Mouse (Mus musculus) liver, adult 2 months (tissue): ENCODE data around the gene Mthfd2l. TPM values are rescaled to one million over a fixed set of nuclear protein-coding genes. Genes with fewer than 3 reads are reported as not detected.

Experiments
- DNase-seq: peaks from one replicate; pipeline ENCODE4 v3.0.0-alpha.2; 2011; ENCODE audit warnings: low read depth, low spot score; ENCODE audit errors: extremely low read depth
- H3K27ac ChIP-seq: fragments of 200-500 bp; replicated peaks from 2 replicates; pipeline ENCODE4 v1.5.1; 2012; ENCODE audit warnings: low read depth, mild to moderate bottlenecking, control low read depth, inconsistent platforms, low read length; ENCODE audit not compliant: insufficient read depth
- H3K27me3 ChIP-seq: fragments of 200-500 bp; 2 replicates; pipeline ENCODE4 v1.6.1; 2012; ENCODE audit warnings: mild to moderate bottlenecking, moderate library complexity, low read length, inconsistent platforms; ENCODE audit not compliant: control insufficient read depth, insufficient read depth
- H3K36me3 ChIP-seq: fragments of 200-500 bp; 2 replicates; pipeline ENCODE4 v1.6.1; 2012; ENCODE audit warnings: low read length, inconsistent platforms; ENCODE audit not compliant: control insufficient read depth, insufficient read depth
- H3K4me1 ChIP-seq: fragments of 200-500 bp; 2 replicates; pipeline ENCODE4 v1.6.1; 2011; ENCODE audit warnings: low read length; ENCODE audit not compliant: control insufficient read depth, insufficient read depth
- H3K4me3 ChIP-seq: fragments of 200-500 bp; 2 replicates; pipeline ENCODE4 v1.5.1; 2011; ENCODE audit warnings: low read depth, mild to moderate bottlenecking, control low read depth, low read length, moderate library complexity; ENCODE audit not compliant: insufficient read depth
- H3K79me2 ChIP-seq: fragments of 200-500 bp; 2 replicates; pipeline ENCODE4 v1.6.1; 2012; ENCODE audit warnings: inconsistent platforms, mild to moderate bottlenecking, low read length, moderate library complexity; ENCODE audit not compliant: control insufficient read depth, insufficient read depth
- H3K9ac ChIP-seq: fragments of 200-500 bp; 2 replicates; pipeline ENCODE4 v1.6.1; 2012; ENCODE audit warnings: low read depth, mild to moderate bottlenecking, control low read depth, inconsistent platforms, low read length
- CTCF ChIP-seq: fragments of 200-500 bp; IDR thresholded peaks from 2 replicates; pipeline ENCODE4 v1.5.1; 2011; ENCODE audit warnings: low read depth, low read length, control low read depth
- POLR2A ChIP-seq: fragments of 200-500 bp; IDR thresholded peaks from 2 replicates; pipeline ENCODE4 v1.6.1; 2011; ENCODE audit warnings: low read length, control low read depth; ENCODE audit not compliant: insufficient read depth; ENCODE audit errors: extremely low read depth
- WGBS: fragments of 180-500 bp; shearing (Covaris S2); methylation state at CpG from one replicate; pipeline ENCODE4 v1.1.7; 2018; 5-methylcytosine and 5-hydroxymethylcytosine counted together
- polyA plus RNA-seq: library from polyadenylated mRNA; depleted of rRNA; stranded (reverse); fragments of >200 nt; gene quantifications from 2 replicates; pipeline ENCODE4 v1.2.3, GENCODE M21; 2012
- total RNA-seq: library from RNA; depleted of rRNA; stranded (reverse); fragments of >200 nt; gene quantifications from 2 replicates; pipeline ENCODE4 v1.2.3, GENCODE M21; 2014

Mthfd2l gene
- total and polyA plus RNA-seq, 2 experiments: 6.4 to 7.8 TPM

DNA sequence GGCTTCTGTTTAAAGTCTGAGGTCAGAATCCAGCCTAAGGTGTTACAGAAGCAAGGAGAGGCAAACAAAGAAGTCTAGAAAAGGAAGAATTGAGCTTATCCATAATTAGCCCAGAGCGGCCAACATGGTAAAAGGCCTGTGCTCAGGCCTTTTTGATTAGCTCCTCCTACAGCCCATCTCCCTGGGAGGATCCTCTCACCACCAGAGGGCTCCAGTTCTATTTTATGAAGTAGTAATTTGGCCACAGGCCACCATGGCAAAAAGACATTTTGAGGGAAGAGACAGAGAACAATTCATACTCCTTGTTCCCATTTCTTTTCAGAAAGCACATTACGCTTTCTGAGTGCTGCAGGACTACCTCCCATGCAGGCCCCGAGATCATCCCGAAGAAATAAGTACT, 46.3 kb downstream of the Mthfd2l start:
- Histone ChIP-seq H3K36me3 (no peaks in the 10 kb centered on the region), H3K4me3 (no peak overlapping the region), H3K4me1 (no peaks in the 10 kb centered on the region), H3K27ac (no peak overlapping the region), H3K79me2 (no peaks in the 10 kb centered on the region), H3K27me3 (no peaks in the 10 kb centered on the region), H3K9ac (no peak overlapping the region)
- peak; percentile 61 for DNase-seq
- TF ChIP-seq CTCF (peak; percentile 51; the same call in 1 of the 2 replicates), POLR2A (no peak)
- WGBS: 83% methylated on average over 4 of the region's 4 CpGs

GRCm38 (mm10) chr5:90980297-90980696, 49.4 kb downstream of the Mthfd2l start:
- Histone ChIP-seq H3K27ac (no peak overlapping the region), H3K9ac (no peak overlapping the region), H3K27me3 (no peaks in the 10 kb centered on the region), H3K79me2 (no peaks in the 10 kb centered on the region), H3K4me1 (no peaks in the 10 kb centered on the region), H3K4me3 (no peak overlapping the region), H3K36me3 (no peaks in the 10 kb centered on the region)
- no peak for DNase-seq
- 90% methylated on average over 7 of the region's 7 CpGs for WGBS
- TF ChIP-seq POLR2A (no peak), CTCF (no peak)

GRCm38 (mm10) chr5:90987605-90988004, 56.7 kb downstream of the Mthfd2l start:
- Histone ChIP-seq H3K36me3 (no peaks in the 10 kb centered on the region), H3K27me3 (no peaks in the 10 kb centered on the region), H3K4me1 (peaks cover 5% of the 10 kb centered on the region), H3K4me3 (no peak overlapping the region), H3K79me2 (no peaks in the 10 kb centered on the region), H3K9ac (no peak overlapping the region), H3K27ac (no peak overlapping the region)
- 23% methylated on average over 5 of the region's 5 CpGs for WGBS
- TF ChIP-seq CTCF (no peak), POLR2A (no peak)
- DNase-seq: peak; percentile 31

DNA sequence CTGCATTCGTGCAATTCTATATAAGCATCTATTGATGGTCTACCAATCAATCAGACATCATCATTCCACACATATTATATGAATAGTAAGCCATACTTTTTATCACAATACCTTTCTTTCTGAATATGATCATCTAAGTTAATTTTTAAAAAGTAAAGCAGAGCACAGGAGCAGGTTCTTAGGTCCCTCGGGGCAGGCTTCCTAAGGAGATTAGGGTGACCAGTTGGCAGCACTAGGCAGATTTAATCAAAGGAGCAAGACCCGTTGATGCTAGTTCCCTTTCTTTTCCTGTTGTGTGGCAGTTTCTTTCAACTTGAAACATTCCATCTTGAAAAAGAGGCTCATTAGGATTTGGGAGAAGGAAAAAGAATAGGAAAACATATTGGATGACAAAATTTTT, 57.2 kb downstream of the Mthfd2l start:
- Histone ChIP-seq H3K79me2 (no peaks in the 10 kb centered on the region), H3K27ac (no peak overlapping the region), H3K4me1 (peaks cover 5% of the 10 kb centered on the region), H3K9ac (no peak overlapping the region), H3K36me3 (no peaks in the 10 kb centered on the region), H3K4me3 (no peak overlapping the region), H3K27me3 (no peaks in the 10 kb centered on the region)
- no peak for TF ChIP-seq POLR2A
- no peak for TF ChIP-seq CTCF
- WGBS: 82% methylated on average over 3 of the region's 3 CpGs
- no peak for DNase-seq

GRCm38 (mm10) chr5:90988592-90988991, 57.7 kb downstream of the Mthfd2l start:
- no peak for DNase-seq
- H3K79me2 ChIP-seq: no peaks in the 10 kb centered on the region
- peaks cover 5% of the 10 kb centered on the region for H3K4me1 ChIP-seq
- no peak overlapping the region for H3K27ac ChIP-seq
- H3K4me3 ChIP-seq: no peak overlapping the region
- no peak overlapping the region for H3K9ac ChIP-seq
- 96% methylated on average over 4 of the region's 4 CpGs for WGBS
- H3K27me3 ChIP-seq: no peaks in the 10 kb centered on the region
- no peaks in the 10 kb centered on the region for H3K36me3 ChIP-seq
- TF ChIP-seq CTCF: no peak
- TF ChIP-seq POLR2A: no peak

- no peak for DNase-seq
- Histone ChIP-seq H3K36me3 (no peaks in the 10 kb centered on the region), H3K4me3 (no peak overlapping the region), H3K27me3 (no peaks in the 10 kb centered on the region), H3K9ac (no peak overlapping the region), H3K79me2 (no peaks in the 10 kb centered on the region), H3K27ac (no peak overlapping the region), H3K4me1 (no peaks in the 10 kb centered on the region)
- WGBS: 91% methylated on average over 8 of the region's 8 CpGs
- TF ChIP-seq POLR2A: no peak
- no peak for TF ChIP-seq CTCF
These were observed 69.0 kb downstream of the Mthfd2l start for GRCm38 (mm10) chr5:90999942-91000341.
